Mouse (Mus musculus) central nervous system, embryonic 11.5 days (tissue): ENCODE measurements around the gene Hist1h2bb. TPM values are rescaled to one million over a fixed set of nuclear protein-coding genes. Genes with fewer than 3 reads are reported as not detected.

Experiments used
- polyA plus RNA-seq: library from polyadenylated mRNA; depleted of rRNA; stranded (reverse); fragments of >200 nt; gene quantifications from 2 replicates; pipeline ENCODE4 v1.2.3, GENCODE M21; 2012; rRNA removed

The Hist1h2bb gene
- polyA plus RNA-seq: 6.3 and 16.8 TPM in 2 replicates

DNA sequence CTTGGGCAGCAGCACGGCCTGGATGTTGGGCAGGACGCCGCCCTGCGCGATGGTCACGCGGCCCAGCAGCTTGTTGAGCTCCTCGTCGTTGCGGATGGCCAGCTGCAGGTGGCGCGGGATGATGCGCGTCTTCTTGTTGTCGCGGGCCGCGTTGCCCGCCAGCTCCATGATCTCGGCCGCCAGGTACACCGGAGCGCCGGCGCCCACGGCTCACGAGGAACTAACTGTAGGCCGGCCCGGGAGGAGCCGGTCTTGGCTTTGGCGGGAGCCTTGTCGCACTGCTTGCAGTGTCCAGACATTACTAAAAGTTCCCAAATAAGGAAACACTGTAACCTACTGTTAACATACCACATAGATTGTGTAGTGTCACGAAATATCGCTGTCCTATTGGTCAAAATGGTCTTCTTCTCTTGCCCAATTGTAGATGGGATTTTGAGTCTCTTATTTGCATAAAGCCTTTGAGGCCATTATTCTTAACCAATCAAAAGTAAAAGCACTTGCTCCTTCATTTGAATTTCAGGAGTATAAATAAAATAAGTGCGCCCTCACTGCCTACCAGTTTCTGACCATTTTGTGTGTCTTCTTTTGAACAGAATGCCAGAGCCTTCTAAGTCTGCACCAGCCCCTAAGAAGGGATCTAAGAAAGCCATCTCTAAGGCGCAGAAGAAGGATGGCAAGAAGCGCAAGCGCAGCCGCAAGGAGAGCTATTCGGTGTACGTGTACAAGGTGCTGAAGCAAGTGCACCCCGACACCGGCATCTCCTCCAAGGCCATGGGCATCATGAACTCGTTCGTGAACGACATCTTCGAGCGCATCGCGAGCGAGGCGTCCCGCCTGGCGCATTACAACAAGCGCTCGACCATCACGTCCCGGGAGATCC is at the start of gene Hist1h2bb:
Gene Hist1h2bb, plus strand, starts transcription at position 534 of the 880 bp plus-strand sequence.

DNA sequence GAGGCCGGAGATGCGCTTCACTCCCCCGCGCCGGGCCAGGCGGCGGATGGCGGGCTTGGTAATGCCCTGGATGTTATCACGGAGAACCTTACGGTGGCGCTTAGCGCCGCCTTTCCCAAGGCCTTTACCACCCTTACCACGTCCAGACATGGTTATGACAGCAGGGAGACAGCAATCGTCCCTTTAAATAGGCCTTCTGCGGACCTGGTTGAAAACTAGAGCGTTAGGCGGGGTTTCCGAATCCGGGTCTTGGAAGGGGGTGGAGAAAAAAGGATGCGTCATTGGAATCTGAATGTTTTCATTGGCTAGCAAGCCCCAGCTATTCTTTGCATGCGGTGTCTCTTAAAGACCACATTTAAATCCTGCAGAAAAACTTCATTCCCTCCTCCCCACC is 48.2 kb upstream of the Hist1h2bb start, which contains the start of gene Hist1h4c:
Gene Hist1h4c, minus strand, starts transcription at position 155 of the 394 bp plus-strand sequence.

DNA sequence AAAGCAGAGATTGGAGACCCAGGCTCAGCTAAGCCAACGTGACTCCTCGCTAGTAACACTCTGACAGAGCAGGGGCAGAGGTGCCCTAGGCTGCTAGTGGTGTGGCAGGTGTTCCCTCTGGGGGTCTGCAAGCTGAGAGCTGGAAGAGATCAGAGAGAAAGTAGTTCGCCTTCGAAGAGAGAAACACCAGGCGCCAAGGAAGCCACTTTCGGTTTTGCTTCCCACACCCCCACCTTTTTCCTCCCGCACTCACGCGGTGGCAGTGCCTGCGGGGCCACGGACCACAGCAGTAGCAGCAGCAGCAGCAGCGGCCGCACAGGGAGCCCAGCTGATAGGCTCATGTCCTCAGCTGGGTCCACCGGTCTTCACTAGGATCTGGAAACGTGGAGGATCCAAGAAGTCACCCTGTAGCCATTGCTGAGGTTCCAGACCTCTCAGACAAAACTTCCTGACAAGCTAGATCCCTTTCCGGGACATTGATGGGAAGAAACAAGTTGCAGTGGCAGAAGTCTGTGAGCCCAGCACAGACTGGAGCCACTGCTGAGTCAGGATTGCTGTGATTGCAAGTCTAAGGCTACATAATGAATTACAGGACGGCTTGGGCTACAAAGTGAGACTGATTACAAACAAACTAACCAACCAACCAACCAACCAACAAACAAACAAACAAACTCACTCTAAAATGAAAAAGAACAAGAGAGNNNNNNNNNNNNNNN is 36.0 kb upstream of the Hist1h2bb start, which contains the start of gene Hfe:
Gene Hfe, minus strand, starts transcription at position 481 of the 716 bp plus-strand sequence.

DNA sequence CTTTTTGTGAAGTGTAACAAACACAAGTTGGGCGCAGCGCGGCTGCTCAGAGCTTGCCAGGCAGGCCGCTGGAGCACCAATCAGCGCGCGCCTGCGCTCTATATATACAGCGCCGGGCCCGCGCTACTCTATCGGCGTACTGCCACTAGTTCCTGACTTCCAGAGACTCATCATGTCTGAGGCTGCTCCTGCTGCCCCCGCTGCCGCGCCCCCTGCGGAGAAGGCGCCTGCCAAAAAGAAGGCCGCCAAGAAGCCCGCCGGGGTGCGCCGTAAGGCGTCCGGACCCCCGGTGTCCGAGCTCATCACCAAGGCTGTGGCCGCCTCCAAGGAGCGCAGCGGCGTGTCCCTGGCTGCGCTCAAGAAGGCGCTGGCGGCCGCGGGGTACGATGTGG is 7.9 kb upstream of the Hist1h2bb start, which contains the start of gene Hist1h1c:
Gene Hist1h1c, plus strand, starts transcription at position 132 of the 392 bp plus-strand sequence.

DNA sequence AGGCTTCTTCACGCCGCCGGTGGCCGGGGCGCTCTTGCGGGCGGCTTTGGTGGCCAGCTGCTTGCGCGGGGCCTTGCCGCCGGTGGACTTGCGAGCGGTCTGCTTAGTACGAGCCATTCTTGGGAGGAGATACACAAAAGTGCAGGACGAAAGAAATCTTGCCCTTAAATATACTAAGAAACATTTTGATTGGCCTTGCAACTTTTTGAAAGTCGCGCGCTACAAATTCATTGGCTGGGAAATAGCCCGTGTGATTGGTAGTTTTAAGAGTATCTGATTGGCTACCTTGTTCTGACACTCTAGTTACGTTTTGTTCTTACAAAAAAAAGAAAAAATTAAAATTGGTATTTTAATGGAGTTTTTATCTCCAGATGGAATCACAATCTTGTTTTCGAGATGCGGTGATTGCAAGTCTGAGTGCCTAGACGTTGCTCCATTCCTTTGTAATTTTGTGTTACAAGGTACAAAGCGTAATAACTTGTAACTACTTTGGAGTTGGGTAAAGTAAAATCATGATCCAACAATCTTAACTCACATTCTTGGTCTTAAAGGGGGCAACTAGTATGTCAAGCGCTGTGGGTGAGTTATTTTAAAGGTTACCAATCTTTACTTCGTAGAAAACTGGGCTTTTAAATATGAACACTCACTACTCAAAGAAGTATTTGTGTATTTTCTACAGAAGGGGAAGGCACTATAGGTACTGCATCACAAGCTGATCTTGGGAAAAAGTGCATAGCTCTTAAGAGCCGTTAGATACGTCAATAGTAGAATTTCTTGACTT is 963 bp upstream of the Hist1h2bb start, which contains the start of gene Hist1h3c:
Gene Hist1h3c, minus strand, starts transcription at position 222 of the 781 bp plus-strand sequence.

DNA sequence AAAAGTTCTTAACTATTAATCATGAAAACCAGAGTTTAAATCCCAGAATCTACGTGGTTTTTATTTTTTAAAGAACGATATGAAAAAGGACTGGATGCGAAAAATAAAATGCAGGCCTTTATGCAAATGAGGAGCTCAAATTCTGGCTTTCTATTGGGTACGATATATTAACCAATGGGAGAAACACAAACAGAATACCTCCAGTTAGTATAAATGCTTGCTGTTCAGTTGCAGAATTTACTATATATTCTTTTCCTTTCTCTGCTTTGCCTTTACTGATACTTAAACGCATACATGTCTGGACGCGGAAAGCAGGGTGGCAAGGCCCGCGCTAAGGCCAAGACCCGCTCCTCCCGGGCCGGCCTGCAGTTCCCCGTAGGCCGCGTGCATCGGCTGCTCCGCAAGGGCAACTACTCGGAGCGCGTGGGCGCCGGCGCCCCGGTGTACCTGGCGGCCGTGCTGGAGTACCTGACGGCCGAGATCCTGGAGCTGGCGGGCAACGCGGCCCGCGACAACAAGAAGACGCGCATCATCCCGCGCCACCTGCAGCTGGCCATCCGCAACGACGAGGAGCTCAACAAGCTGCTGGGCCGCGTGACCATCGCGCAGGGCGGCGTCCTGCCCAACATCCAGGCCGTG is 4.4 kb downstream of the Hist1h2bb start, which contains the start of gene Hist1h2ab:
Gene Hist1h2ab, plus strand, starts transcription at position 288 of the 639 bp plus-strand sequence.

DNA sequence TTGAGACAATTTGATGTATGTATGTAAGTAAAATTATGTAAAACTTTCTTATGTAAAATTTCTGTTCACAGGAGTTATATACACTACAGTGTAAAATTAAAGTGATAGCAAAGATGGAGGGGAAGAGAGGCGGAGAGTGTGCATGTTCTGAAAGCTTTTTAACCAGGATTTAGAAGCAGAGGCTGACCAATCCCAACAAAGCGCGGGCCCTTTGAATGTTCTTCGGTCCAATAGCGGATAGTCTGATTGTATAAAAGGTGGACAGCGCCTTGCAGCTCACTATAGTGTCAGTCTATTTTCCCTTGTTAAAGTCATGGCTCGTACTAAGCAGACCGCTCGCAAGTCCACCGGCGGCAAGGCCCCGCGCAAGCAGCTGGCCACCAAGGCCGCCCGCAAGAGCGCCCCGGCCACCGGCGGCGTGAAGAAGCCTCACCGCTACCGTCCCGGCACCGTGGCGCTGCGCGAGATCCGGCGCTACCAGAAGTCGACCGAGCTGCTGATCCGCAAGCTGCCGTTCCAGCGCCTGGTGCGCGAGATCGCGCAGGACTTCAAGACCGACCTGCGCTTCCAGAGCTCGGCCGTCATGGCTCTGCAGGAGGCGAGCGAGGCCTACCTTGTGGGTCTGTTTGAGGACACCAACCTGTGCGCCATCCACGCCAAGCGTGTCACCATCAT is 5.7 kb downstream of the Hist1h2bb start, which contains the start of gene Hist1h3b:
Gene Hist1h3b, plus strand, starts transcription at position 201 of the 675 bp plus-strand sequence.

DNA sequence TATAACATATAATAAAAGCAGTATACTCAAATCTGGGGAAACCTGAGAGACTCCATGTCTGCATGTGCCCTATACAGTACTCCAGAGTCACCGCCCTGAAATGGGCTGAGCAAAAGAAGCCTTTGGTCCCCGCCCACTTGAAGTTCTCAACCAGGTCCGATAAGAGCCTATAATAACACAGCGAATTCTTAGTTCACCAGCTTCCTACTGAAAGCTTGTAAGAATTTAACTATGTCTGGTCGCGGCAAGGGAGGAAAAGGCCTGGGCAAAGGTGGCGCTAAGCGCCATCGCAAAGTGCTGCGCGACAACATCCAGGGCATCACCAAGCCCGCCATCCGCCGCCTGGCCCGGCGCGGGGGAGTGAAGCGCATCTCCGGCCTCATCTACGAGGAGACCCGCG is 10.3 kb downstream of the Hist1h2bb start, which contains the start of gene Hist1h4b:
Gene Hist1h4b, plus strand, starts transcription at position 224 of the 400 bp plus-strand sequence.

DNA sequence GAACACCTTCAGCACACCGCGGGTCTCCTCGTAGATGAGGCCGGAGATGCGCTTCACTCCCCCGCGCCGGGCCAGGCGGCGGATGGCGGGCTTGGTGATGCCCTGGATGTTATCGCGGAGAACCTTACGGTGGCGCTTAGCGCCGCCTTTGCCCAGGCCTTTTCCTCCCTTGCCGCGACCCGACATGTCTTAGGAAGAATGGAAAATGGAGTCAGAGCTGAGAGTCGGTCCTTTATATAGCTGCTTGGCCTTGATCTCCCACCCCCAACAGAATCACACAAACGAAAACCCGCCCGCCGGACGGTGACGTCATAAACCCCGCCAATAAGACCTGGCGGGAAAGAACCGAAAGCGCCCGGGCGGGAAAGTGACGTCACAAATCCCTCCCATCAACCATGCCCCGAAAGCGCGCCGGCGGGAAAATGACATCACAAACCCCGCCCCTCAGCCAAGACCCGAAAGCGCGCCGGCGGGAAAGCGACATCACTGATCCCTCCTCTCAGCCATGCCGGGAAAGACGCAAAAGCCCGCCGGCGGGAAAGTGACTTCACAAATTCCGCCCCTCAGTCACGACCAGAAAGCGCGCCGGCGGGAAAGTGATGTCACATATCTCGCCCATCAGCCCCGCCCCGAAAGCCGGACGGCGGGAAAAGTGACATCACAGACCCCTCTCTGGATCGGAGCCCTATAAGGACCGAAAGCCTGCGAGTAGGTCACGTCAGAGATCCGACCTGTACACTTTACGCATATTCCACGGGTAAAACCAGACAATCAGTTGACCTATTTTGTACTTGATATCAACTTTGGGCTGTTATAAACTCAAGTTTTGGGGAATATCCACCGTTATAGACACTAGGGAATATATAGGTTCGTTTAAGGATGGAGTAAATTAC is 14.7 kb downstream of the Hist1h2bb start, which contains the start of gene Hist1h4a:
Gene Hist1h4a, minus strand, starts transcription at position 259 of the 893 bp plus-strand sequence.

DNA sequence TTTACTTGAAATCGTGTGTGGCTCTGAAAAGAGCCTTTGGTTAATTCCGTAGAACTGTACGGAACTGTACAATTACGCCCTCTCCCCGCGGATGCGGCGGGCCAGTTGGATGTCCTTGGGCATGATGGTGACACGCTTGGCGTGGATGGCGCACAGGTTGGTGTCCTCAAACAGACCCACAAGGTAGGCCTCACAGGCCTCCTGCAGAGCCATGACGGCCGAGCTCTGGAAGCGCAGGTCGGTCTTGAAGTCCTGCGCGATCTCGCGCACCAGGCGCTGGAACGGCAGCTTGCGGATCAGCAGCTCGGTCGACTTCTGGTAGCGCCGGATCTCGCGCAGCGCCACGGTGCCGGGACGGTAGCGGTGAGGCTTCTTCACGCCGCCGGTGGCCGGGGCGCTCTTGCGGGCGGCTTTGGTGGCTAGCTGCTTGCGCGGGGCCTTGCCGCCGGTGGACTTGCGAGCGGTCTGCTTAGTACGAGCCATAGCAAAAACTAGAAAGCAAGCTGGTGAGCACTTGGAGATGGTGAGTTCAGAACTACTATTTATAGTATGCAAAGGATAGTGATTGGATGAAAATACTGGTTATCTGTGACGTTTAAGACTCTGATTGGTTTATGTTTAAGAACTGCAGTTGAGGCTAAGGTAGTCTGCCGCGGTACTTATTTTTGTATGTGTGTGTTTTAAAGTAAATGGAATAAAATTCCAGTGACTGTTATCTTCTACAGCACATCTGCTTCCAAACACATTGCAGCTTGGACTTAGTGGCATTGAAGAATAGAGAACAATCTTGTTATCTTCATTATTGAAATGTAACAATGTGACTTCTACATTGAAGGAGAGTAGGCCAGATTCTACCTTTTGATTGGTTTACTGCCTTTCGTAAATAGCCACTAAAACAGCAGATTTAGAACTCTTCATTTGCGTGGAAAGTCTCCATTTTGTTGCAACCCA is 15.6 kb downstream of the Hist1h2bb start, which contains the start of gene Hist1h3a:
Gene Hist1h3a, minus strand, starts transcription at position 516 of the 951 bp plus-strand sequence.

DNA sequence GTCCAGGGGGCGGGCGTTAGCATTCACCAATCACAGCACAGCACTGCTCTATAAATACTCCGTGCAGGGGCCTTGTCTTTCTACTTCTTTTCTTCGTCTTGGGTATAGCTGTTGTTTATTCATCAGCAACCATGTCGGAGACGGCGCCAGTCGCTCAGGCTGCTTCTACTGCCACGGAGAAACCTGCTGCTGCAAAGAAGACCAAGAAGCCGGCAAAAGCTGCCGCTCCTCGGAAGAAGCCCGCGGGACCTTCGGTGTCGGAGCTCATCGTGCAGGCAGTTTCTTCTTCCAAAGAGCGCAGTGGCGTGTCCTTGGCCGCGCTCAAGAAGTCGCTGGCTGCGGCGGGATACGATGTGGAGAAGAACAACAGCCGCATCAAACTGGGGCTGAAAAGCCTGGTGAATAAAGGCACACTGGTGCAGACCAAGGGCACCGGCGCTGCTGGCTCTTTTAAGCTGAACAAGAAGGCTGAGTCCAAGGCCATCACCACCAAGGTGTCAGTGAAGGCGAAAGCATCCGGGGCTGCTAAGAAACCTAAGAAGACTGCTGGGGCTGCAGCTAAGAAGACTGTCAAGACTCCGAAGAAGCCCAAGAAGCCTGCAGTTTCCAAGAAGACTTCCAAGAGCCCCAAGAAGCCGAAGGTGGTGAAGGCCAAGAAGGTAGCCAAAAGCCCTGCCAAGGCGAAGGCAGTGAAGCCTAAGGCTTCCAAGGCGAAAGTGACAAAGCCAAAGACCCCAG is 17.2 kb downstream of the Hist1h2bb start, which contains the start of gene Hist1h1a:
Gene Hist1h1a, plus strand, starts transcription at position 81 of the 738 bp plus-strand sequence.

DNA sequence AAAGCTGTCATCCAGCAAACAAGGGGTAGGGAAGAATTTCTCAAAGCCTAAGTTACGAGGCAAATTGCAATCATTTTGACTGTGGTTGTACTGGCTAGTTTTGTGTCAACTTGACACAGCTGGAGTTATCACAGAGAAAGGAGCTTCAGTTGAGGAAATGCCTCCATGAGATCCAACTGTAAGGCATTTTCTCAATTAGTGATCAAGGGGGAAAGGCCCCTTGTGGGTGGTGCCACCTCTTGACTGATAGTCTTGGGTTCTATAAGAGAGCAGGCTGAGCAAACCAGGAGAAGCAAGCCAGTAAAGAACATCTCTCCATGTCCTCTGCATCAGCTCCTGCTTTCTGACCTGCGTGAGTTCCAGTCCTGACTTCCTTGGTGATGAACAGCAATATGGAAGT is 23.1 kb downstream of the Hist1h2bb start, which contains the start of gene Trim38:
Gene Trim38, plus strand, starts transcription at position 301 of the 400 bp plus-strand sequence.

Other genes with a start within 250 kb of the Hist1h2bb start
- 21.7 and 31.0 TPM in 2 replicates for gene Hist1h4h, start 215.7 kb upstream of the Hist1h2bb start, polyA plus RNA-seq
- 189 and 273 TPM in 2 replicates for gene Hist1h2af, start 212.8 kb upstream of the Hist1h2bb start, polyA plus RNA-seq
- gene Hist1h3g, start 211.3 kb upstream of the Hist1h2bb start, polyA plus RNA-seq: 38.6 and 41.4 TPM in 2 replicates
- gene Hist1h2bh, start 203.3 kb upstream of the Hist1h2bb start, polyA plus RNA-seq: 3.2 and 6.3 TPM in 2 replicates
- gene Hist1h3f, start 202.7 kb upstream of the Hist1h2bb start, polyA plus RNA-seq: 5.1 and 6.2 TPM in 2 replicates
- gene Hist1h4f, start 195.1 kb upstream of the Hist1h2bb start, polyA plus RNA-seq: 19.4 and 22.4 TPM in 2 replicates
- gene Hist1h1d, start 193.5 kb upstream of the Hist1h2bb start, polyA plus RNA-seq: 0.65 and 1.3 TPM in 2 replicates
- gene Hist1h3e, start 184.4 kb upstream of the Hist1h2bb start, polyA plus RNA-seq: 41.5 and 49.2 TPM in 2 replicates
- gene Hist1h2ae, start 175.5 kb upstream of the Hist1h2bb start, polyA plus RNA-seq: 17.0 and 26.2 TPM in 2 replicates
- gene Hist1h2bg, start 175.3 kb upstream of the Hist1h2bb start, polyA plus RNA-seq: 14.7 and 42.2 TPM in 2 replicates
- 8.0 and 18.9 TPM in 2 replicates for gene Hist1h2bf, start 172.5 kb upstream of the Hist1h2bb start, polyA plus RNA-seq
- 2.4 and 8.0 TPM in 2 replicates for gene Hist1h2ad, start 172.4 kb upstream of the Hist1h2bb start, polyA plus RNA-seq
- 21.2 and 34.9 TPM in 2 replicates for gene Hist1h3d, start 171.0 kb upstream of the Hist1h2bb start, polyA plus RNA-seq
- gene Hist1h4d, start 165.1 kb upstream of the Hist1h2bb start, polyA plus RNA-seq: 10.3 and 11.7 TPM in 2 replicates
- gene Hist1h2be, start 125.6 kb upstream of the Hist1h2bb start, polyA plus RNA-seq: 1.9 and 4.2 TPM in 2 replicates
- 11.1 and 13.7 TPM in 2 replicates for gene Hist1h1e, start 124.2 kb upstream of the Hist1h2bb start, polyA plus RNA-seq
- gene Hist1h2ac, start 62.8 kb upstream of the Hist1h2bb start, polyA plus RNA-seq: 1.2 and 2.0 TPM in 2 replicates
- 17.0 and 27.2 TPM in 2 replicates for gene Hist1h2bc, start 62.5 kb upstream of the Hist1h2bb start, polyA plus RNA-seq
- gene Hist1h1t, start 50.9 kb upstream of the Hist1h2bb start, polyA plus RNA-seq: 0.11 and 0.17 TPM in 2 replicates
- 7.5 and 10.3 TPM in 2 replicates for gene Hist1h4c, start 48.3 kb upstream of the Hist1h2bb start, polyA plus RNA-seq
- 1.8 and 1.9 TPM in 2 replicates for gene Hfe, start 35.9 kb upstream of the Hist1h2bb start, polyA plus RNA-seq
- gene Hist1h1c, start 7.9 kb upstream of the Hist1h2bb start, polyA plus RNA-seq: 13.2 and 15.1 TPM in 2 replicates
- 51.1 and 52.4 TPM in 2 replicates for gene Hist1h3c, start 1.1 kb upstream of the Hist1h2bb start, polyA plus RNA-seq
- gene Hist1h2ab, start 4.4 kb downstream of the Hist1h2bb start, polyA plus RNA-seq: 44.2 and 53.2 TPM in 2 replicates
- gene Hist1h3b, start 5.5 kb downstream of the Hist1h2bb start, polyA plus RNA-seq: 52.8 and 64.6 TPM in 2 replicates
- gene Hist1h4b, start 10.3 kb downstream of the Hist1h2bb start, polyA plus RNA-seq: 29.2 and 64.2 TPM in 2 replicates
- gene Hist1h4a, start 14.5 kb downstream of the Hist1h2bb start, polyA plus RNA-seq: 7.3 and 15.7 TPM in 2 replicates
- 31.4 and 33.8 TPM in 2 replicates for gene Hist1h3a, start 15.7 kb downstream of the Hist1h2bb start, polyA plus RNA-seq
- gene Hist1h1a, start 16.9 kb downstream of the Hist1h2bb start, polyA plus RNA-seq: 9.1 and 22.2 TPM in 2 replicates
- not detected in 2 replicates for gene Trim38, start 23.2 kb downstream of the Hist1h2bb start, polyA plus RNA-seq
- 0.01 and 0.04 TPM in 2 replicates for gene Slc17a2, start 60.3 kb downstream of the Hist1h2bb start, polyA plus RNA-seq
- 0.06 and 0.08 TPM in 2 replicates for gene Slc17a3, start 92.7 kb downstream of the Hist1h2bb start, polyA plus RNA-seq
- 0.02 TPM in 1 of 2 replicates, not detected in the other for gene Slc17a1, start 121.0 kb downstream of the Hist1h2bb start, polyA plus RNA-seq
- gene Slc17a4, start 168.3 kb downstream of the Hist1h2bb start, polyA plus RNA-seq: 0.05 and 0.10 TPM in 2 replicates
- gene Hist1h2ba, start 187.4 kb downstream of the Hist1h2bb start, polyA plus RNA-seq: not detected in 2 replicates
- gene Hist1h2aa, start 187.7 kb downstream of the Hist1h2bb start, polyA plus RNA-seq: not detected in 2 replicates
- 0.31 and 0.34 TPM in 2 replicates for gene Scgn, start 244.5 kb downstream of the Hist1h2bb start, polyA plus RNA-seq